Mouse (Mus musculus) embryo, embryonic 11.5 days (tissue): ENCODE measurements around the gene Chmp2a.

ENCODE experiments used
- DNase-seq: peaks from one replicate; pipeline ENCODE4 v3.0.0-alpha.2; 2012; ENCODE audit warnings: low read depth, low spot score

Chmp2a gene

GRCm38 (mm10) chr7:13003380-13003779 is 31.2 kb downstream of the Chmp2a start:
- no peak for DNase-seq

GRCm38 (mm10) chr7:13001584-13001983 is 33.0 kb downstream of the Chmp2a start:
- DNase-seq = no peak

GRCm38 (mm10) chr7:12998851-12999250 is 35.8 kb downstream of the Chmp2a start, which contains the start of gene Trim28:
Trim28 (plus strand) TSS chr7:12999114.
- no peak for DNase-seq

GRCm38 (mm10) chr7:12998053-12998452 is 36.6 kb downstream of the Chmp2a start, which contains the start of gene Slc27a5:
Slc27a5 (minus strand) TSS chr7:12998192.
- DNase-seq = no peak

GRCm38 (mm10) chr7:12997230-12997629 is 37.4 kb downstream of the Chmp2a start:
- no peak for DNase-seq

- DNase-seq = no peak
Observed at GRCm38 (mm10) chr7:12995862-12996261, 38.7 kb downstream of the Chmp2a start.

GRCm38 (mm10) chr7:12993148-12993547 is 41.5 kb downstream of the Chmp2a start:
- DNase-seq = no peak

GRCm38 (mm10) chr7:12992222-12992621 is 42.4 kb downstream of the Chmp2a start:
- no peak for DNase-seq

- no peak for DNase-seq
Observed at GRCm38 (mm10) chr7:12987409-12988189, 47.0 kb downstream of the Chmp2a start.

GRCm38 (mm10) chr7:12986906-12987305 is 47.7 kb downstream of the Chmp2a start:
- no peak for DNase-seq

- DNase-seq = no peak
Observed at GRCm38 (mm10) chr7:12985724-12986123, 48.9 kb downstream of the Chmp2a start.
